Mouse (Mus musculus) forebrain, embryonic 16.5 days (tissue): ENCODE measurements around the gene Cmpk2. TPM values are rescaled to one million over a fixed set of nuclear protein-coding genes. Genes with fewer than 3 reads are reported as not detected.
"Not testable (repeated sequence)": the region's sequence is repeated elsewhere in the genome, so short reads cannot be mapped to it uniquely, and the experiment has no call there.

Experiments used
- ATAC-seq: fragments of 200-750 bp; cut with Nextera tagmentation; 2 replicates; pipeline ENCODE4 v1.8.0; 2017; ENCODE audit warnings: mild to moderate bottlenecking, moderate library complexity
- H3K27ac ChIP-seq: fragments of 300-500 bp; sonication (generic); 2 replicates; pipeline ENCODE4 v1.5.1; 2014; ENCODE audit warnings: low read length, control low read depth
- H3K27me3 ChIP-seq: fragments of 300-500 bp; sonication (generic); replicated peaks from 2 replicates; pipeline ENCODE4 v1.6.1; 2014; ENCODE audit warnings: low read length; ENCODE audit not compliant: control insufficient read depth, insufficient read depth
- H3K36me3 ChIP-seq: fragments of 300-500 bp; sonication (generic); 2 replicates; pipeline ENCODE4 v1.6.1; 2014; ENCODE audit not compliant: control insufficient read depth, insufficient read depth
- H3K4me1 ChIP-seq: fragments of 300-500 bp; sonication (generic); replicated peaks from 2 replicates; pipeline ENCODE4 v1.6.1; 2014; ENCODE audit warnings: low read length; ENCODE audit not compliant: control insufficient read depth, insufficient read depth
- H3K4me2 ChIP-seq: fragments of 300-500 bp; sonication (generic); 2 replicates; pipeline ENCODE4 v1.6.1; 2014; ENCODE audit warnings: mild to moderate bottlenecking, low read length, control low read depth
- H3K4me3 ChIP-seq: fragments of 300-500 bp; sonication (generic); replicated peaks from 2 replicates; pipeline ENCODE4 v1.5.1; 2014; ENCODE audit warnings: mild to moderate bottlenecking, low read length, control low read depth
- H3K9ac ChIP-seq: fragments of 300-500 bp; sonication (generic); replicated peaks from 2 replicates; pipeline ENCODE4 v1.6.1; 2014; ENCODE audit warnings: low read depth, low read length, control low read depth
- H3K9me3 ChIP-seq: fragments of 300-500 bp; sonication (generic); 2 replicates; pipeline ENCODE4 v1.6.1; 2016; ENCODE audit warnings: low read length; ENCODE audit not compliant: control insufficient read depth
- WGBS: fragments of 180-500 bp; shearing (Covaris S2); extraction: QIAGEN DNeasy Blood & Tissue Kit; methylation state at CpG from one replicate; pipeline ENCODE4 v1.1.7; 2014; 5-methylcytosine and 5-hydroxymethylcytosine counted together
- polyA plus RNA-seq: library from polyadenylated mRNA; unstranded; fragments of >200 nt; fragmentation: Nextera tagmentation; extraction: Ambion mirVana; gene quantifications from 2 replicates; pipeline ENCODE4 v1.2.1, GENCODE M21; 2015

Gene Cmpk2
- polyA plus RNA-seq, 1 experiment from 2014 or later, result 12.4 TPM

DNA sequence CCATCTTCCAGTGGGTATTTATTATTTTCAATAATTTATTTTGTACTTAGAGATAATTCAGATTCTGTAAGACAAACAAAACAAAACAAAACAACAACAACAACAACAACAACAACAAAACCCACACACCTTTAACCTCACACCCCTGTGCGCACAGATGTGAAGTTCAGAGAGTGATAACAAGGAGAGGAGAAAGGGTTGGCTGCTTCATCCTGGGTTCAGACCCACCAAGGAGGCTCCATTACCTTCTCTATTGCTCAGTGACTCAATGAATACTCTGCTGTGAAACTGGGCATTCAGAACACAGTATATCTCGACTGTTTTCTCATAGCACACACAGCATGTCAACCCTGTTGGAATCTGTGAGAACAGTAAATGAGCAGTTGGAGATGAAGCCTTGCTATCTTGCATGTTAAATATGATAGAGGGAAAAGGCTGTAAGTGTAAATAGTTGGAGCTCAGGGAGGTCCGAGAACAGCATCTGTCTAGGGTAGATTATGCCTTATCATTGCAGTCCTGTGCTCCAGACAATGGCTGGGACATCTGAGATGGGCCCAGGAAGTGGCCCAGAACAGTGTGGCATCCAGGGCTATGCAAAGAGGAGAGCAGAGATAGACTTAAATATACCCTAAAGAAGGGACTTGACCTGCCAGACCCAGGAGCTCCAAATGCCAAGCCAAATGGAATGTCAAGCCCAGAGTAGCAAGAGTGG is 3.9 kb downstream of the Cmpk2 start:
- ATAC-seq, result no peak
- Histone ChIP-seq H3K36me3 (no peaks in the 10 kb centered on the region), H3K4me3 (no peak overlapping the region), H3K27me3 (no peaks in the 10 kb centered on the region), H3K27ac (no peak overlapping the region), H3K4me2 (no peak overlapping the region), H3K9ac (no peak overlapping the region), H3K9me3 (no peaks in the 10 kb centered on the region), H3K4me1 (peaks cover 14% of the 10 kb centered on the region)
- 88% methylated on average over 3 of the region's 3 CpGs for WGBS

DNA sequence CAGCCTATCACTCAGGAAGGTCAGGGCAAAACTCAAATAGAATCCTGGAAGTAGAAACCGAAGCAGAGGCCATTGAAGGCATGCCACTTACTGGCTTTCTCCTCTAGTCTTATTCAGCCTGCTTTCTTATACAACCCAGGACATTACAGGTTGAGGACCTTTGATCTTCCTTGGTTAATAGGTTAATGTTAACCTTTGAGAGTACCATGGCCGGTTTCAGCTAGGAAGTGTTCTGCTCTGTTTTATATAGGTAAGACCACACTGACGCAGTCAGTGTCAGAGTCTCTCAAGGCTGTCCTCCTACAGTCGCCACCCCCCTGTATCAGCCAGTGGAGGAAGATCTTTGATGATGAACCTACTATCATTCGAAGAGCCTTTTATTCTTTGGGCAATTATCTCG is 4.7 kb downstream of the Cmpk2 start:
- Histone ChIP-seq H3K9me3 (no peaks in the 10 kb centered on the region), H3K36me3 (no peaks in the 10 kb centered on the region), H3K27me3 (no peaks in the 10 kb centered on the region), H3K4me2 (no peak overlapping the region), H3K9ac (no peak overlapping the region), H3K4me1 (peaks cover 12% of the 10 kb centered on the region), H3K27ac (no peak overlapping the region), H3K4me3 (no peak overlapping the region)
- no peak for ATAC-seq
- WGBS, result 90% methylated on average over 6 of the region's 6 CpGs

GRCm38 (mm10) chr12:26477198-26477597 is 8.2 kb downstream of the Cmpk2 start:
- Histone ChIP-seq H3K27me3 (no peaks in the 10 kb centered on the region), H3K36me3 (no peaks in the 10 kb centered on the region), H3K4me1 (no peaks in the 10 kb centered on the region; the same call in 1 of the 2 replicates), H3K27ac (no peak overlapping the region), H3K4me3 (no peak overlapping the region), H3K9me3 (no peaks in the 10 kb centered on the region), H3K9ac (no peak overlapping the region), H3K4me2 (no peak overlapping the region)
- no peak for ATAC-seq
- WGBS, result 92% methylated on average over 5 of the region's 5 CpGs

- no peak overlapping the region for H3K4me3 ChIP-seq
- 53% methylated on average over 18 of the region's 18 CpGs for WGBS
- no peak overlapping the region for H3K9ac ChIP-seq
- no peak overlapping the region for H3K27ac ChIP-seq
- no peaks in the 10 kb centered on the region for H3K27me3 ChIP-seq
- no peak overlapping the region for H3K4me2 ChIP-seq
- H3K4me1 ChIP-seq, result no peaks in the 10 kb centered on the region; the same call in 1 of the 2 replicates
- H3K36me3 ChIP-seq, result no peaks in the 10 kb centered on the region
- H3K9me3 ChIP-seq, result no peaks in the 10 kb centered on the region
- no peak for ATAC-seq
Measured at GRCm38 (mm10) chr12:26478196-26479004, 9.4 kb downstream of the Cmpk2 start.

DNA sequence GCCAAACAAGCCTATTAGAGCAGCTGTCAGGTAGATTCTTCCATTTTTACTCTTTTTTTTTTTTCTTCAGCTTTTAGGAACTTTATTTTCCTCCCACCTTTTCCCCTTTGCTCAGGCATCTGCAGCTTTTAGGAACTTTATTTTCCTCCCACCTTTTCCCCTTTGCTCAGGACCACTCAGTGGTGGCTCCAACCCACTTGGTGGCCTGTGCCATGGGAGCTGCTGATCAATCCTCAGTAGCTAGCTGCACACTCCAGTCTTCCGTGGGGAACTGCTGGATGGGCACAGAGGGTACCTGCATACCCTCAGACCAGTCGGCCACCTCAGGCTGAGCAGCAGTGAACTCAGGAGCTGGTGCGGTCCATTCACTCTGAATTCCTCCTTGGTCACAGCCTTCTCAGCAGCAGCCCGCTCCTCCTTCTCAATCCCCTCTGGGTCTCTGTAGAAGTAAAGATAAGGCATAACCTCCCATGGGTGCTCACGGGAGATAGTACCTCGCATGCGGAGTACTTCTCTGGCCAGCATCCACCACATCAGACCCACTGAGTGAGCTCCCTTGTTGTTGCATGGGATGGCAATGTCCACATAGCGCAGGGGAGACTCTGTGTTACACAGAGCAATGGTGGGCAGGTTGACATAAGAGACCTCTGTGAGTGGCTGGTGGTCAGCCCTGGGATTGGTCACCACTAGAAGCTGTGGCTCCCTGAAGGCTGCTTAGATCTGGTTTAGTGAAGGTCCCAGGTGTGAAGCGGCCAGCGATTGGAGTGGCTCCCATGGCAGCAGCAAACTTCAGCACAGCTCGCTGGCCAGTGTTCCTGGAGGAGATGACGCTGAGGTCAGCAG is 17.0 kb downstream of the Cmpk2 start:
- H3K27me3 ChIP-seq, H3K4me2 ChIP-seq, ATAC-seq, H3K27ac ChIP-seq, H3K9me3 ChIP-seq, H3K9ac ChIP-seq, H3K36me3 ChIP-seq, H3K4me3 ChIP-seq: not testable (repeated sequence)
- 96% methylated on average over 12 of the region's 12 CpGs for WGBS
- peaks cover 11% of the 10 kb centered on the region for H3K4me1 ChIP-seq

- ATAC-seq, result peak; percentile 91
- H3K27ac ChIP-seq, result no peak overlapping the region
- no peaks in the 10 kb centered on the region for H3K9me3 ChIP-seq
- H3K9ac ChIP-seq, result 0 out of 2 replicates have a peak overlapping the region, but pooled peaks have one; percentile 19
- WGBS, result 27% methylated on average over 14 of the region's 14 CpGs
- no peaks in the 10 kb centered on the region for H3K27me3 ChIP-seq
- no peak overlapping the region for H3K4me3 ChIP-seq
- peaks cover 11% of the 10 kb centered on the region for H3K4me1 ChIP-seq
- peak overlapping the region; percentile 24; the same call in 1 of the 2 replicates for H3K4me2 ChIP-seq
- no peaks in the 10 kb centered on the region for H3K36me3 ChIP-seq
Measured at GRCm38 (mm10) chr12:26487874-26488616, 19.0 kb downstream of the Cmpk2 start.

DNA sequence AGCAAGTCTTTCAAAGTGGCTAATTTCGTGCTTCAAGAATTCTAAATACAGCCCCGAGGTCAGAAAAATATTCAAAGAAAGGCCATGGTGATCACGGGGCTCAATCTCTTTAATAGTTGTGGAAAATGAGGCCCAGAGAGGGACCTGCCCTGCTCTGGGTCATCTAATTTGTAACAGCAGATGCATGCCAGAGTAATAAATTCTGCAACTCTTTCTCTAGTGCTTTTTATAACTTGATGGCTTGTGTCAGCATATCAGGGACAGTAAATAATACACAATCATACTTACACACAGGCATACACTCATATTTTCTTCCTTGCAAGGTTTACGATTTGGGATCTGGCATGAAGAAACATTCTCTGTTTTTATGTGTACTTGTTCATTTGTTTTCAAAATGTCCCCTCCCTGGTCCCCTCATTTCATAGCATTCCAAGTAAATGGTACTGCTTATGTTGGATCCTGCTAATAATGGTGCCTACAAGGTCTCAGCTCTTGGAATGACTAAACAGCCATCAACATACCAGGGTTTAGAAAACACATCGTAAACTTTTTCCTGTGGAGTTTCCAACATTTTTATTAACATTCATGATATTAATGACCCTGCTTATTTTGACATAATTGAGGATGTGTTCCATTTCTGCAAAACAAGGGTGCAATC is 19.7 kb downstream of the Cmpk2 start:
- Histone ChIP-seq H3K27ac (no peak overlapping the region), H3K9ac (no peak overlapping the region), H3K36me3 (no peaks in the 10 kb centered on the region), H3K4me2 (no peak overlapping the region; the same call in 1 of the 2 replicates), H3K27me3 (no peaks in the 10 kb centered on the region), H3K4me3 (no peak overlapping the region), H3K4me1 (peaks cover 11% of the 10 kb centered on the region), H3K9me3 (no peaks in the 10 kb centered on the region)
- 22% methylated on average over 5 of the region's 5 CpGs for WGBS
- ATAC-seq, result 0 out of 2 replicates have a peak, but pooled peaks have one; percentile 52

DNA sequence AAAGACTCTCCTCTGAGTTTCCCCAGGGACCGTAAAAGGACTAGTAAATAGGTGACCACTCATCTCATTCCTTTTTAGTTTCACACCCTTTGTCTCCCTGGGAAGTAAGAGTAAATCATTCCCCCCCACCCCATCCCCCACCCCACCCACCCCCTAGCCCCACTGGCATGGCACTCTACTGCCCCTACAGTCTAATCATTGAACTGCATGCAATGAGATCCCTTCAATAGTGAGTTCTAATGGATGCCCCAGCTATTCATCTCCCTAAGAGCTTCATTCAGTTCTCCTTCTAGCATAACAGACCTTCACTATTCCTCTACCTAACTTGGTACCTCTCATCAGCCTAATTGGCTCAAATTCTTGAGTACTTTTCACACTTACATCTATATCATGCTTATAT is 20.9 kb downstream of the Cmpk2 start:
- no peak for ATAC-seq

More for the DNA sequence above, 20.9 kb downstream of the Cmpk2 start:
- no peaks in the 10 kb centered on the region for H3K9me3 ChIP-seq
- H3K36me3 ChIP-seq, result no peaks in the 10 kb centered on the region
- peaks cover 11% of the 10 kb centered on the region for H3K4me1 ChIP-seq
- no peak overlapping the region for H3K4me3 ChIP-seq
- 92% methylated on average over 1 of the region's 1 CpGs for WGBS
- H3K4me2 ChIP-seq, result no peak overlapping the region
- H3K27ac ChIP-seq, result no peak overlapping the region
- no peak overlapping the region for H3K9ac ChIP-seq
- H3K27me3 ChIP-seq, result no peaks in the 10 kb centered on the region
